Mouse (Mus musculus) ES-Bruce4 (cell line): ENCODE data around the gene D17Wsu92e. TPM values are rescaled to one million over a fixed set of nuclear protein-coding genes. Genes with fewer than 3 reads are reported as not detected.
A peak's percentile ranks its signal among the peaks of the same experiment; 100 is the strongest.

ENCODE experiments used
- H3K27ac ChIP-seq: 2 replicates; pipeline ENCODE4 v1.5.1; 2012; ENCODE audit warnings: low read length, inconsistent platforms; ENCODE audit not compliant: insufficient read depth
- H3K27me3 ChIP-seq: 2 replicates; pipeline ENCODE4 v1.6.1; 2012; ENCODE audit warnings: mild to moderate bottlenecking, low read length, inconsistent platforms; ENCODE audit not compliant: control insufficient read depth, poor library complexity, insufficient read depth, severe bottlenecking
- H3K36me3 ChIP-seq: 2 replicates; pipeline ENCODE4 v1.6.1; 2012; ENCODE audit warnings: inconsistent platforms, mild to moderate bottlenecking, low read length, moderate library complexity; ENCODE audit not compliant: control insufficient read depth, poor library complexity, insufficient read depth, severe bottlenecking
- H3K4me1 ChIP-seq: one replicate; pipeline ENCODE4 v1.8.1; 2011; ENCODE audit warnings: low read length; ENCODE audit not compliant: control insufficient read depth, insufficient read depth
- H3K4me3 ChIP-seq: 2 replicates; pipeline ENCODE4 v1.5.1; 2011; ENCODE audit warnings: low read depth, mild to moderate bottlenecking, low read length
- H3K9ac ChIP-seq: 2 replicates; pipeline ENCODE4 v1.6.1; 2012; ENCODE audit warnings: low read depth, mild to moderate bottlenecking, inconsistent platforms; ENCODE audit not compliant: poor library complexity, severe bottlenecking
- H3K9me3 ChIP-seq: replicated peaks from 2 replicates; pipeline ENCODE4 v1.6.1; 2012; ENCODE audit warnings: mild to moderate bottlenecking, low read length, inconsistent platforms; ENCODE audit not compliant: control insufficient read depth, poor library complexity, insufficient read depth, severe bottlenecking
- CTCF ChIP-seq: IDR thresholded peaks from one replicate; pipeline ENCODE4 v1.8.1; 2011; ENCODE audit warnings: low read depth, low read length
- EP300 ChIP-seq: IDR thresholded peaks from 2 replicates; pipeline ENCODE4 v1.6.1; 2011; ENCODE audit warnings: low read depth, low read length; ENCODE audit not compliant: insufficient read depth
- POLR2A ChIP-seq: IDR thresholded peaks from one replicate; pipeline ENCODE4 v1.8.1; 2011; ENCODE audit warnings: low read length; ENCODE audit not compliant: insufficient read depth
- polyA plus RNA-seq: library from polyadenylated mRNA; stranded (reverse); fragments of >200 nt; gene quantifications from 2 replicates; pipeline ENCODE4 v1.2.4, GENCODE M21; 2011; ENCODE audit warnings: low read depth; ENCODE audit not compliant: missing spikeins, insufficient read depth, insufficient read length

Gene D17Wsu92e
- polyA plus RNA-seq, 1 experiment, result 90.6 TPM

DNA sequence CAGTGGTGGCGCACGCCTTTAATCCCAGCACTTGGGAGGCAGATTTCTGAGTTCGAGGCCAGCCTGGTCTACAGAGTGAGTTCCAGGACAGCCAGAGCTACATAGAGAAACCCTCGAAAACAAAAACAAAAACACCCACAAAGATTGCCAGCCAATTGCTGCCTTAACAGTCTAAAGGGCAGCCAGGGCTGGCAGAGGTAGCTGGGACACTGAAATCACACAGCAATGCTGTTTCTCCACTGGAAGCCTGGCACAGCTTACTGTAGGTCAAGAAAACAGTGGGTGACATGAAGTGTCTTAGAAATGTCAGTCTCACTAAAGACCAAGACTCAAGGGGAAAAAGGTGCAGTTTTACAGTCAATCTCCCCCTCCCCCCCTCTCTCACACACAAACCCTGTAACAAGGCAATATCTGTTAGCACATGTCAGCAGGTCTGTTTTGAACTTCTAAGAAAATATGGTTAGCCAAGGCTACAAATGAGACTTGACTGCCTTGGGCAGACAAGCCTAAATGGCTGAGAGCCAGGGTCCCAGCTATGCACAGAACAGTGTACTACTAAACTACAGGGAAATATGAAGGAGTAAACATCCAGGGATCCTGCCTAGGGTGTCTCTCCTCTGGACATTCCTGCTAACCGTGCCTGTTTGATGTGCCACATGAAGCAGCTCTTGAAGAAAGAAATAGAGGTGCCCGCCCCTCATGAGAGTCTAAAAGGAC, 31.8 kb downstream of the D17Wsu92e start:
- Histone ChIP-seq H3K36me3 (peaks cover 7% of the 10 kb centered on the region), H3K27ac (no peak overlapping the region), H3K9me3 (no peaks in the 10 kb centered on the region), H3K4me1 (peaks cover 2% of the 10 kb centered on the region), H3K9ac (no peak overlapping the region), H3K27me3 (no peaks in the 10 kb centered on the region), H3K4me3 (no peak overlapping the region)
- TF ChIP-seq CTCF (no peak), POLR2A (no peak), EP300 (no peak)

DNA sequence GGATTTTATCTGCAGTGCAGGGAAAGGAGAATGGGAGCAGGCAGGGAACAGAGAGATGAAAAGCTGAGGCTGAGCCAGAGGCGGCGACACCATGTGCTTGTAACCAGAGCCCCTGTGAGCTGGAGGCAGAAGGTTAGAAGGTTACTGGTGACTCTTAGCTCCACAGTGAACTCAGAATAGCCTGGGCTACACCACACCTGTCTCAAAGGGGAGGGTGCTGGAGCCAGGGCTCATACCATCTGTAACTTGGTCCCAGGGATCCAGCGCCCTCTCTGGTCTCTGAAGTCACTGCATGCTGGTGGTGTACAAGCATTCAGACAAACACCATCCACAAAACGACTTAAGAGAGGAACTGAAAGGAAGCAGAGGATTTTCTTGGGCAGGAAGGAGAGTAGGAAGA, 36.9 kb downstream of the D17Wsu92e start:
- Histone ChIP-seq H3K36me3 (peaks cover 14% of the 10 kb centered on the region), H3K27ac (no peak overlapping the region), H3K9ac (no peak overlapping the region), H3K4me1 (no peaks in the 10 kb centered on the region), H3K4me3 (no peak overlapping the region), H3K27me3 (no peaks in the 10 kb centered on the region), H3K9me3 (no peaks in the 10 kb centered on the region)
- TF ChIP-seq CTCF (peak; percentile 73), POLR2A (no peak)

DNA sequence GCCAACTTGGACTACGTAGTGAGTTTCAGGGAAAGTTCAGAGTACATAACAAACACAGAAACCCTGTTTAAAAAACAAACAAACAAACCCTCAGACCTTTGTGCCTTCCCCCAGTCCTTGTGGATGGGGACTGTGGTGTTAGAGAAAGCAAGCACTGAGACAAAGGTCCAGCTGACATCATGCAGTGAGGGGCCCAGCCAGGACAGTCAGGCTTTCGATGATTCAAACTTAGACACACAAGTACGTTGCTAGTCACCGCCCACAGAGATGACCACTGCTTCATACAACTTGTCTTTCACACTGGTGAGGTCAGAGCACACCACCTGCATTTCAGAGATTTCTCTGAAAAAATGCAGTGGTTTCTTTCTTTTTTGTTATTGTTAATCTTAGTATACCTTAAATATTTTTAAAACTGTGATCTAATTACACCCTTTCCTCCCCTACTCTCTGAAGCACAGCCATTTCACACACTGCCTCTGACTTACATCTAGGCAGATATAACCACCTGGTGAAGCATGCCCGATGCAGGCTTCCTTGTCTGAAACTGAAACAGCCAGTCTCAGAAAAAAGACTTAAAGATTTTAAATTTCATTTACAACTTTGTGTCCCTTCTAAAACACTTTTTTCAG, 39.3 kb downstream of the D17Wsu92e start:
- Histone ChIP-seq H3K27me3 (no peaks in the 10 kb centered on the region), H3K36me3 (peaks cover 12% of the 10 kb centered on the region), H3K4me1 (no peaks in the 10 kb centered on the region), H3K27ac (no peak overlapping the region), H3K4me3 (no peak overlapping the region), H3K9ac (no peak overlapping the region), H3K9me3 (no peaks in the 10 kb centered on the region)
- TF ChIP-seq EP300 (no peak), POLR2A (no peak), CTCF (no peak)

DNA sequence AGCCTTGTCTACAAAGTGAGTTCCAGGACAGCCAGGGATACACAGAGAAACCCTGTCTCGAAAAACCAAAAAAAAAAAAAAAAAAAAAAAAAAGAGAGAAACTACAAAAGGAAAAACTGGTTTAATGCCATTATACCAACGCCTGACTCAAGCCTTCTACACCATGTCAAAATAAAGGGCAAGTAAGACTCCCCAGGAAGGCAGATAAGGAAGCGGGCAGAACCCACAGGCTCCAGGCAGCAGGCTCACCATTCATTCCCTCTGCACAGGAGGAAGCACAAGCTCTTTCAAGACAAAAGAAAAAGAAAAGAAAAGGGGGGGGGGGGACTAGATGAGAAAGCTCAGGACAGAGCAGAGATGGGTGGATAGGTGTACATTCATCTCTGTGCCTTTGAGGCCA, 40.7 kb downstream of the D17Wsu92e start:
- TF ChIP-seq EP300, result no peak
- TF ChIP-seq POLR2A, result no peak
- TF ChIP-seq CTCF, result no peak
- Histone ChIP-seq H3K36me3 (peaks cover 7% of the 10 kb centered on the region; the same call in 1 of the 2 replicates), H3K4me1 (no peaks in the 10 kb centered on the region), H3K9ac (no peak overlapping the region), H3K27me3 (no peaks in the 10 kb centered on the region), H3K4me3 (no peak overlapping the region), H3K9me3 (no peaks in the 10 kb centered on the region), H3K27ac (no peak overlapping the region)

DNA sequence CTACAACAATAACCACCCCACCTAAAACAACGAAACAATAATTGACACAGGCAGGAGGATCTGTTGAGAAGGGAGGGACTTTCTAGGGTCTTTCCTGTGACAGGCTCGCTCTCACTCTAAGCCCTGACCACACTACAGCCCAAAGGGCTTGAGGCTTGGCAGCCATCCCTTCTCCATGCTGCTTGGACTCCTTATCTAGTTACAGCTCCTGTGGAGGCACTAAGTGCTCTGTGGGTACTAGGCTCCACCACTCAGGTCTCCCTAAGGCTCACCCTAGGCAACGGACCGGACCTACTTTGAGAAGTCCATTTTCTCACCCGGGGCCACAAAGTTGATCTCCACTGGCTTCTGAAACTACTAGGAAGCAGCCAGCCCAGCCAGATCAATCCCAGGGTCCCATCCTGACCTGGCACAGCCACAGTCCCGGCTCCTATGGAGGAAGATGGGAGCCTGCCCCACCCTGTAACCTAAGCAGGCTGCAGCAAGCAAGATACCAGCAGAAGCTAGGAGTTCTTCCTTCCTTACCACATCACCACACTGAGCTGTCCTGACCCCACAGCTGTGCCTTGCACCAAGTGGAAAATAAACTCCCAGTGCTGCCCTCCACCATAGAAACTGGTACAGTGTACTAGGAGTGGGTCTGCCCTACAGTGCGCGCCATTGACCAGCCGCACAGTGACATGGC, 41.6 kb downstream of the D17Wsu92e start:
- Histone ChIP-seq H3K27ac (no peak overlapping the region), H3K4me3 (no peak overlapping the region), H3K9me3 (no peaks in the 10 kb centered on the region), H3K4me1 (no peaks in the 10 kb centered on the region), H3K9ac (no peak overlapping the region), H3K36me3 (peaks cover 7% of the 10 kb centered on the region; the same call in 1 of the 2 replicates), H3K27me3 (no peaks in the 10 kb centered on the region)
- no peak for TF ChIP-seq EP300
- TF ChIP-seq POLR2A, result no peak
- TF ChIP-seq CTCF, result no peak

DNA sequence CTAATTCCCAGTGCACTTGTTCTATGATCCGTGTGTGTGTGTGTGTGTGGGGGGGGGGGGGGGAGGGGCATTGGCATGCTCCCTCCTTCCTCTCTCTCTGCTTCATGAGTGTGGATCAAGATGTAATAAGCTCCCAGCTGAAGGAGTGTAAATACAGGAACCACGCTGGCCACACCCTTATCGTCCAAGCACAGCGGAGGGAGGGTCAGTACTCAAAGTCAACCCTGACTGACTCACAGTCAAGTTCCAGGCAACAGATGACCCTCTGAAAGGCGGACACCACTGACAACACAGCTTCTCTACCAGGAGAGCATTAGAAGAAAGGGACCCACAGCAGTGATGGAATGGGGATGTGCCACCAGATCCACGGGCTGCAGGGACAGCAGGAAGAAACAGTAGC, 42.6 kb downstream of the D17Wsu92e start:
- Histone ChIP-seq H3K4me1 (no peaks in the 10 kb centered on the region), H3K27me3 (no peaks in the 10 kb centered on the region), H3K9ac (no peak overlapping the region), H3K4me3 (no peak overlapping the region), H3K27ac (no peak overlapping the region), H3K36me3 (peaks cover 7% of the 10 kb centered on the region; the same call in 1 of the 2 replicates), H3K9me3 (no peaks in the 10 kb centered on the region)
- TF ChIP-seq EP300 (no peak), CTCF (no peak), POLR2A (no peak)
